Mouse (Mus musculus) frontal cortex, adult 2 months (tissue): ENCODE measurements around the gene Bcl9. TPM values are rescaled to one million over a fixed set of nuclear protein-coding genes. Genes with fewer than 3 reads are reported as not detected.

Experiments
- DNase-seq, 2 experiments: peaks; one replicate each; pipeline ENCODE4 v3.0.0; 2022; ENCODE audit warnings: low spot score in 1 of 2; ENCODE audit errors: extremely low spot score in 1 of 2
- polyA plus RNA-seq: library from polyadenylated mRNA; depleted of rRNA; stranded (reverse); fragments of >200 nt; gene quantifications from 2 replicates; pipeline ENCODE4 v1.2.3, GENCODE M21; 2012

Bcl9 gene
- polyA plus RNA-seq, 1 experiment: 20.7 TPM

DNA sequence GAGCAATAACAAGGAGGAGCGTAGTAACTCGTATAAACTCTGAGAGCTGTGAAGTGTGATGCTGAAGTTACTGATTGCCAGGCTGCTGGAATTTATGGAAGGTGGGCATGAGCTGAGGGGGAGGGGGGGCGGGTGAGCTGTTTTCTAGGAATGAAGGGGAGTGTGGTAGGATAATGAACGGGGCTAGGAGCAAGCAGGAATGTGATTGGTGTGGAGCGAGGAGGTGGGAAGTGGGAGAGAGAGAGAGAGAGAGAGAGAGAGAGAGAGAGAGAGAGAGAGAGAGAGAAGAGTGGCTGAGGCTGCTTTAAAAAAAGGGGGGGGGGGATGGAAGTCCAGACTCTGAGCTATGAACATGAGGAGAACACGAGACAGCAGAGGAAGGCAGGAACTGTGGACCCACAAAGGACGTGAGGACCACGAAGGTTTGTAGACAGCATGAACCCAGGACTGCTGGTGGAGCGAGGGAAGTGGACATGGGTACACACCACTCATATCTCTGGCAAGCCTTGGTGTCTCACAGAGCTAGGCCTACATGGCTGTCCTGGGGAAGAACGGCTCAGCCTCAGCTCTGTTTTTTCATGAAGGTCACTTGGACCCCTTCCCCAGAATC lies 1.2 kb upstream of the Bcl9 start:
- no peak for DNase-seq

DNA sequence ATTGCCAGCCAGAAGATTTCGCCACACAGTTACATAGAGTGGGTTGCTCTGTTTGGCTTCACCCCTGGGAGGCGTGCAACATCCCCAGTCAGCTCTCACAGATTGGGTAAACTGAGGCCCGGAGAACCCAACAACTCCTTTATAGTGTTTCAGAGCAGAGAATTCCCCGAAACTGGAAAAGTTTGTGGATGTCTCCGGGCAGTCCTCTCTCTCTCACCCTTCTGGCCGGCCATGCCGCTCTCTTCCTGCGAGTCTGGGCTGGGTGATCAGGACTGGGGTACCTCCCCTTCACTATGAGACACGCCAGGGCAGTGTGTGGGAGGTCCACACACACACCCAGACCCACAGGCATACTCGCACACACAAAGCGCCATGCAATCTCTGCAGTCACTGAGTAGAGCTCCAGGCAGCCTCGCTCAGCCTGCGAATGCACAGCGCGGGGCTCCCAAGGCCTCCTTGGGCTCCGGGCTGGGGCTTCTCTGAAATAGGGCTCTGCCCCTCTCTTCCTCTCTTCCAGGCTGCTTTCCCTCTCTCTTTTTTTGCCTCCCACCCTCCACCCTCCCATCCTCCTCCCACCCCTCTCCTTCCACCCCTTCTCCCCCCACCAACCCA lies 670 bp downstream of the Bcl9 start:
- DNase-seq: peak in 1 of 2 experiments; percentile 55

DNA sequence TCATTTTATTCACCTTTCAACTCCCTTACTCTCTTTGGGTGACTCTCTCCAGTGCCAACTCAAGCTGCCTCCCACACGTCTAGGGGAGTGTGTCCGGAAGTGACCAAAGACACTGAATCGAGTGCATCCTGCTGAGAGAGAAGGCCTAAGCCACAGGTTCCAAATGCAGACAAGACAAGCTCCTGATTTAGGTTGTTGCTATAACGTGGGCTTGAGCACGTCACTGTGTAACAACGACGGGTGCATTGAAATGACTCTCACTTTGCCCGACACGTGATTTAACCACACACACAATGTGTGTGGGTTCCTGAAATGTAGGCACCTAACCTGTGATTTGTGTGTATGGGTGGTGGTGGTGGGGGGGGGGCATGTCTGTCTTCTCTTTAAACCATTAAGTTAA lies 3.4 kb downstream of the Bcl9 start:
- DNase-seq: no peak

DNA sequence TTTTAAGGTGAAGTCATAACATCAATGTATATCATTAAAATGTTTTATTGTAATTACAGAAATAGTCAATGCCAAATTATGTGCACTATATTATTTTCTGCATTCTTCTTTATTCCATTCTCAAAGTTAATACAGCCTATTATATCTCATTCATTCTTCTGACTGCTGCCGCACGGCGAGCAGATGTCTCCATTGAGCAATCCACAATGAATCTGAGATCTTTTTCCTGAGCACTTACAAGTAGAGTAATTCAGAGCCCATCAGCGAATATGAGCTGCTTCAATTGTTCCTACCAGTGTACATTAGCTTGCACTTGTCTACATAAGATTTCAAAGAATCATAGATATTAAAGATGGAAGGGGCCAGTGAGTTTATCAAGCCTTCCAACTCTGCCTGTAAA lies 12.8 kb downstream of the Bcl9 start:
- DNase-seq: no peak

DNA sequence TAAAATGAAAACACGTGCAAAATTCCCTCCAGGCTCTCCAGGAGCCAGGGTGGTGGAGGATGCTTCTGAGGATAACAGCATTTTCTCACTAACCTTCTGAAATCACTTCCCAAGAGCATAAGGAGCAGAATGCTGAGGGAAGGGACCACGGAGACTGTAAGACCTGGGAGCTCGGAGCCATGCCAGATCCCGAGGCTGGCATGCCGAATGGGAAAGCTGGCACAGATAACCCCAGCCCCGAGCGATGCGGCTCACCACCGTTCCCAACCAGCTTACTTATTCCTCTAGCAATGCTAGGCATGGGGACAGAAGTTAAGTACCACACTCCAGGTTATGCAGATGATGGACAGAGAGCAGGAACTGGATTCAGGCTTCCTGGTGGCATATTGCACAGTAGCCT lies 13.7 kb downstream of the Bcl9 start:
- DNase-seq: no peak

DNA sequence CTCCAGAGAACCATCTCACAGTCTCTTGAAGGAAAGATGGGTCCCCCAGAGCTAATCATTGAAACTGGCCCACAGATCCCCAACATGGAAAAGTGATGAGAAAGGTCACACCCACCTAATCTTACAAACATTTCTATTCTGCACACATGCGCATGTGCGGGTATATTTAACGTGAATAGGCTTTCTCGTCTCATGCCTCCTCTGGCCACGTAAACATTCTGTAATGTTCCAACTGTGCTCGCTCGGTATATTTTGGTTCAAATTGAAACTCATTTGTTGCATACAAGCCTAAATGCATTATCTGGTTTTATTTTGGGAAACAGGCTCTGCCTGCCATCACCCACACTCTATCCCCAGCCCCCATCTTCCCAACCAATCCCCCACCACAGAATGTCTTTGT lies 16.3 kb downstream of the Bcl9 start:
- DNase-seq: no peak

DNA sequence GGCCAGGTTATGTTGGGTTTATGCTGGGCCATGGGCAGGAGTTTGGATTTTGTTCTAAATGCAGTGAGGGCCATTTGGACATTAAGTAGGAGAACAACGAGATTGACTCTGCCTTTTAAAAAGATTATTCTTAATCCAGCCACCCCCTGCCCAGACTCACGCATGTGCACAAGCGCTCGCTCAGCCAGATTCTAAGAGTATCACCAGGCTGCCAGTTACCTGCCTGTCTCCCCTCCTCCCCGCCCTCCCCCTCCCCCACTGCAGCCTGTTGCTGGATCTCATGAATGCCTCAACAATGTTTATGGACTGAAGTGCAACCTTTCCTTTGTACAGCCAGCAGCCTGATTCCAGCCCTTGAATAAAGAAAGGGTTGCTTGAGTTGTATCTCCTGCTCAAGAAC lies 22.0 kb downstream of the Bcl9 start:
- no peak for DNase-seq

DNA sequence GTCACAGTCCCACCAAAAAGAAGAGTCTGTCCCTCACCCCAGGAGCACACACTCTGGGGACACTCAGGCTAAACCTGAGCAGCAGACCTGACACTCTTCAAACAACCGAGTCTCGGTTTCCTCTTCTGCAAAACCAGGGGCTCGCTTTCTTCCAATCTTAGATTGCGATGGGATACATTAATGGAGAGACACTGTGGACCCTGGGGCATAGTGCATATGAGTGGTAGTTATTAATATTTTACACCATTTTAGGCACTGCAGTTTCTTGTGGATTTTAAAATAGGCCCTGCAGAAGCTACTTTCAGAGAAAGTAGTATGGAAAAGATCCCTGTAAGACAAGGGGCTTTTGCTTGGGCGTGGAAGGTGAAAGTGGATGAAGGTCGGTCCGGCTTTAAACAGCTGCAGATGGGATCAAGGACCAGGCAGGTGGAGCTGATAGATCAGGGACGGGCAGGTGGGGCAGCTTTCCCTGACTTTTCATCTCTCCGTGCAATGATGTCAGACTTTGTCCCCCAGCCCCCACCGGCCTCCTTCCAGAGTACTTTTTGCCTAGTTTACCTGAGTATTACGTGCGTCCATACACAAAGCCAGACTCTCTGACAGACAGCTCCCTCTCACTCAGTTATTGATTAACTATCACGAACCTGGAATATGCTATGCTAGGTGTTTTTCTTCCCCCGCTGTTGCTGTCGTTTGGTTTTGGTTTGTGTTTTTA lies 23.0 kb downstream of the Bcl9 start:
- DNase-seq: no peak

DNA sequence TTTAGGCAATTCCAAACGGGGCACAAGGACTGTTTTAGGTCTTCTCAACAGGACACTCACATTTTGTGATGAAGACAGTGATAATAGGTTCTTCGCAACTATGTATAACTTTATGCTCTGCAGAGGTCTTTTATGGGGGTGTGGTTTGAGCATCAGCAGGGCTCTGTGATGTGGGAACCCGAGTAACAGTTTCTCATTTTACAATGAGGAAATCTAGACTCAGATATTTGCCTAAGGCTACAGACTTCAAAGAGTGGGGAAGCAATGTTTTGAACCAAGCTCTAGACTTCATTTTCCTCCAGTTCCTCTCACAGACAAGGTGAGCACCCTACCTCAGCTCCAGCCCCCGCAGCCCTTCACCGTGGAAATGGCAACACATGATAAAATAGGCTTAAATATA lies 23.8 kb downstream of the Bcl9 start:
- DNase-seq: no peak

DNA sequence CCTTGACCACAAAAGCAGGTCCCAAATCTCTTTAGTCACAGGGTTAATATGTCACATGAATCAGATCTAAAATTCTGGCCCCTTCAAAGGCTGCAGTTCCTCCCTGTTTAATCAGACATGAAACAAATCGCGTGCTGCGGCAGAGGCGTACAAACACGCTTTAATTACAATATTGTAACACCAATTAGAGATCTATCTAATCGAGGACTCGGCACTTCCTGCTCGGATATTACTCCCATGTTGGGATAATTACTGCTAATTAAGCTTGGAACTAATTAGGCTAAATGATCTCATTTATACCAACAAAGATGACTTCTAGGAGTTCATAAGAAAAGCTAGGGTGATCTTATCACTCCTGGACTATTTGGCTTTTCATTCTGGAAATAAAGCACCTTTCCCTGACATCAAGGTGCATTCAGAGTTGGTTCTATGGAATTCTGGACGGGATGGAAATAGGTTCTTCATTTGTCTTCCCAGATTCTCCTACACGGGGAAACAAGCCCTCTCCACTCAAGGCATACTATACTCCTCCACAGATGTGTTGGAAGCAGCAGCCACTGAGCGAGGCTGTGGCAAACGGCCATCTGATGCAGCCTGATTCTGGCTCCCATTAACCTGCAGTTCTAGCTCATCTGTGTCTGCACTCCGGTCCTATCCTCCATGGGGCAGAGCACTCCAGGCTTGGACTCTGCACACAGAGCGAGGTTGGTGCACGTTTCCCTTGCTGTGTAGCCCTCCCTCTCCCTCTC lies 31.9 kb downstream of the Bcl9 start:
- DNase-seq: no peak

DNA sequence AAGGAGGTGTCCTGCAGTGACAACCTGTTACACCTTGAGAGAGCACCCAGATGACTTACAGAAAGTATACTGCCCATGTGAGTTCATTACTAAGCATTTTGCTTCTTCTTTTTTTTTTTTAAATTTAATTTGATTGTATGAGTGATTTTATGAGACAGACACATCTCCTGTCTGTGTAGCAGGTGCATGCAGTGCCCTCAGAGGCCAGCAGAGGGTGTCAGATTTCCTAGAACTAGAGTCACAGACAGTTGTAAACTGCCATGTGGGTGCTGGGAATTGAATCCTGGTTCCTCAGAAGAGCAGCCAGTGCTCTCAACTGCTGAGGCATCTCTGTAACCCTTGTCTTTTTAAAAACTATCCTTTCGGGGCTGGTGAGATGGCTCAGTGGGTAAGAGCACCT lies 35.5 kb downstream of the Bcl9 start:
- no peak for DNase-seq

DNA sequence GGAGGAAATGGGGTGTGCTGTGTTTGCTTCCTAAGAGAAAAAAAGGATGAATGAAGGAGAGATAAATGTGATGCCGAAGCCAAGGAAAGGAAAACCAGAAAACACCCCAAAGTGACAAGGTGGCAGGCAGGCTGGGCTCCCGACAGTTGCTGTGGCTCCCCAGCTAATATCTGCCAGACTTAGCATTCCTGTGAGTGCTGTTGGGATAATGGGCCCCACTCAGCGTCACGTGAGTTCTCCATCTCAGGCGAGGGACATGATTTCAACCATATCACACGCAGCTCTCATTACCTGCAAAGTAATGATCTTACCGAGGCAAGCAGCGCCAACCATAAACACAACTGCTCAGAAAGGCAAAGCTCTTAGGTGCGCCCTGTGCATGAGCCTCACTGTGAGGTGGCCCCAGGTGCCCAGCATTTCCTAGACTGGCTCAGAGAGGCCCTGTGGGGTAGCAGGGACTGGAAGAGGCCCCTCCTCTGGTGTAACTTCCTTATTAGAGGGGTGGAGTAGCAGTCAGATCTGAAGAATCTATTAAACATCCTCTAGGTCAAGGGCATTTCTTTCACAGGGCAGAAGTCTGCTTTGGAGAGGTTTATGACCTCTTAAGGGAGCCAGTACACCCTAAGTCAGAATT lies 41.9 kb downstream of the Bcl9 start:
- DNase-seq: no peak

DNA sequence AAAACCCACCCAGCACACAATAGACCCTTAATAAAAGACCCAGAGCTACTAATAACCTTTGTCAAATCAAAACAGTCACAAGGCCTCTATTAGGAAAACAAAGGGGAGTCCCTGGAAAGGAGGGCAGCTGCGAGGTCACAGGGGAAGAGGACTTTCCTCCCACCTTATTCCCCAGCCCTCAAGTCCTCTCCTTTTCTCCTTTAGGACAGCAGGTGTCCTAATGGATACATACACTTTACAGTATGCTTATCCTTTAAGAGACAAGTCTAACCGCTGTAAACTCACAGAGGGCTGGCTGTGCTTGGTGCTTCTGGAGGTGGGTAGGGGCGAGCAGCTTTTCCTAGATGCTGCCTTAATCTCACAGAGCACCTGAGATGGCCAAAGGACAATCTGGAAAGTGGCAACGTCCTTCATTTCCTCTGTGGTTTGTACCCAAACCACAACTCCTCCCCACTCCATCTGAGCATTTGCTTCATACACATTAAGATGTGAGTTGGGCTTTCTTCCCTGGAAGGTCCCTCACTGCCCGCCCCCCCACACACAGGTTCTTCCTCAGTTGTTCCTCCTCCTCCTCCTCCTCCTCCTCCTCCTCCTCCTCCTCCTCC lies 42.8 kb downstream of the Bcl9 start:
- no peak for DNase-seq

DNA sequence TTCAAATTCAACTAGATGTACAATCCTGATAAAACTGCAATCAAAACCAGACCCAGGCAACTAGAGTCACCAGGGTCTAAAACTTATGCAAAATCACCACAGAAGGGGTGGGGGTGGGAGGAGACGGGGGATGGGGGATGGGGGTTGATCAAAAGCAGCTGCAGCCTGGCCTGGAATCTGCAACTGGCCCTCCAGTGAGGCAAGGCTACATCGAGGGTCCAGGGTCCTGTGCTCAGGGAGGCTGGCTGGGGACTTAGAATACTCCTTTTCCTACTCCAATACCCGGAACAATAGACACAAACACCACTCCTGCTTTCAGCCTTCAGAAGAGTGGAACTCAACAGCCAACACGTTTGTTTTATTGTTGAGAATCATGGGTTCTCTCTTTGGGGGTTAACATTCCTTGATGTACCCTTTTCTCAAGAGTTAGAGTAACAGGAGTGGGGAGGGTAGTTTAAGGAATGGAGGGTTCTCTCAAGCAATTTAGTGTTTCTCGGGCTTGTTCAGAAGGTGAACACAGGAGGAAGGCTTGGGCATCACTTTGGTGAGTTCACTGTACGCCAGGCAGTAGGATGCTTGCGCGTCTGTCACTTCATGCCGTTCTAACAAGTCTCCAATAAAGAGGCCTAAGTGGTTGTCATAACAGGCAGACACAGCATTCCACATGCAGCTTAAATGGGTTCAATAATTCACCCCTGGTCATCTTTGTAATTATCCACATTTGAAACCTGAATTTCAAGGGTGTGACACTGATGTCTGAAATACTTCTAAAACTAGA lies 43.7 kb downstream of the Bcl9 start:
- DNase-seq: no peak

DNA sequence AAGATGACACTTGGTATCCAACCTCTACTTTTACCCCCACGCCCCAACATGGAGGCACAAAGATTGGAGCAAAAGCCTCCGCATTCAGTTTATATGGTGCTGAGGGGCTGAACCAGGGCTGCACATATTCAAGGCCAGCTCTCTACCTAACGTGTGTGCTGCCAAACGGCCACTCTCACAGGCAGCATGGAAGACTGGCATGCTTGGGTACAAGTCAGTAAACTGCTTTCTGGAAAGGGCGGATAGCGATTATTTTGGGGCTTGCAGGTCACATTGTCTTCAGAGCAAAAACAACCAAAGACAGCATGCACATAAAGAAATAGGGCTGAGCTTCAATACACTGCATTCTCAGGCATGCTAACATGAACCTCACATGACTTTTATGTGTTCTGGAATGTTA lies 44.8 kb downstream of the Bcl9 start:
- DNase-seq: no peak

DNA sequence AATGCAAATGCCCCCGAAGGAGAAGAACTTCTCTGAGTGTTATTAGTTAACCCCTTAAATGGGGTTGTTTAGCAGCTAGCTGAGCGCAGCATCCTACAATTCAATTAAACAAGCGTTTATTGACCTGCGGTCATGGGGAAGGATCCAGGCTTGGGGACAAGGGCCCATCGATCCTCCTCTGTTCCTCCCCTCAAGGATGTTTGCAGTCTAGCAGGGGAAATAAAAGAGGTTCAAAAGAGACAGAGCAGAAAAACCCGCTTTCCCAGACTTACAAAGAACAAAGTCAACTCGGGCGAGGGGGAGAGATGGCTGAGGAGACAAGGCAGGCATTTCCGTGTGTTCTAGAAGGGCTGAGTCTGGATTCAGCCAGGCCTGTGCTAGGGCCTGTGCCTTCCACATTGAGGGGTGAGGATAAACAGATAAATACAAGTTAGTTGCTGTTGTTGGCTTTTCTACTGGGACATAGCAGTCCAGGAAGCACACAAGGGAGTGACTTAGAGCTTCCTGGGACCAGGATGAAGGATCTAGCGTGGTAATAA lies 55.0 kb downstream of the Bcl9 start:
- DNase-seq: no peak

DNA sequence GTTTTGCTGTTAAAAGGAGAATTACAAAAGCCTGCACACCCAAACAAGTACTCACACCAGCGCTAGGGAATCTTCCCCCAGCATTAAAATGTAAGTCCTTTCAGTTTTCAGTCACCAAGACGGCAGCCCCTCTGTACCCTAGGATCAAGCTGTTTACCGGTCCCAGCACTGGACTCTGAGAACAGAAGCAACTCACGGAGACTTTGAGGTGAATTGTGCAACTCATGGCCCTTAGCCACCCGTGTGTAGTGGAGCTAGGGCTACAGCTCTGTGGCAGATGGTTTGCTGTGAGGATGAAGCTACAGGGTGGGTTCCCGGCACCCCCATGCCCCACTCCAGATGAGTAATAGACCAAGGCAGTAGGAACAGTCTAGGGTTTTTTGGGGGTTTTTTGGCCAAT lies 55.9 kb downstream of the Bcl9 start:
- no peak for DNase-seq

DNA sequence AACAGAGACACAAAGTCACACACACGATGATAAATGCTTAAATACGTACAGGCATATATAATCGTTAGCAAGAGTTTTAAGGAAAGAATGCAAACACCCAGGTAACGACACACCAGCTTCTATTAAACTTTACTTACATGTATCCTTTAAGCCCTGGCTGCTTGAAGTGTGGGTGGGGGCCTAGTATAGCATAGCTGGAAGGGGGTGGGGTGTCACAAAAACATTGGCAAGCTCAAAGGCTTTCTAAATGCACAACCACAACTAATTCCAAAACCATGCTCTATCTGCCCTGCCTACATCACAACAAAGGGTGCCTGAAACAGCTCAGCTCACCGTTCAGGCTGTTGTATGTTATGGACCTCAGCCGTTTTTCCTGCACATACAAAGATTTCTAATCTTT lies 57.9 kb downstream of the Bcl9 start:
- peak in 1 of 2 experiments; percentile 31 for DNase-seq

DNA sequence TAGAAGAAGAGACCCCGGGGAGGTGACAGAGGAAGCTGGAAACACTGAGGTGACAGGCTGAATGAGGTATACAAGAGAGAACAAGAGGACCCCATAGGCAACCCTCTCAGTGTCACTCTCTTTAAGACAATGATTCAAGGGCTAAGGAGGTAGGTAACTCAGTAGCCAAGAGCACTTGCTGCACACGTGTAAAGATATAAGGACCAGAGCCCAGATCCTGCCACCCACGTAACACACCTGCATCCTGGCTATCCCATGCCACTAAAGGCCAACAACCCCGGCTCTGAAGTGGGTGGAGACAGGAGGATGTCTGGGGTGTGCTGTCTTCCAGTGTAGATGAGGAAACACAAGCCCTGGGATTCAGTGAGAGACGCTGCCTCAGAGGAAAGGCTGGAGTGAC lies 58.4 kb downstream of the Bcl9 start:
- no peak for DNase-seq

DNA sequence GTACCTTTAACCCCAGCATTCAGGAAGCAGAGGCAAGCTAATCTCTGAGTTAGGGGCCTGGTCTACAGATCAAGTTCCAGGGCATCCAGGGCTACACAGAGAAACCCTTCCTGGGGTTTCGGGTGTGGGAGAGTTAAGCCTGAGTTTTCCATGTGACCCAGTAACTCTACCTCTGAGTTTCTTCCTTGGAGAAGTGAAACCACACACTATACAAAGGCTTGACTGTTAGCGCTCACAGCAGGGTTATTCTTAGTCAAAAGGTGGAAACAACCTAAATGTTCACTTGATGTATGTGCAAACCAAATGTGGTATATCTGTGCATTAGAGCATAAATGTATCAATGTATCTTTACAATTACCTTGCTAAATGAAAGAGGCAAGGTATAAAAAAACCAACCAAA lies 59.2 kb downstream of the Bcl9 start:
- no peak for DNase-seq
